Mouse (Mus musculus) erythroblast, embryonic 14.5 days (primary cell): ENCODE results near the gene Cgrrf1.

Experiments
- GATA1 ChIP-seq: IDR thresholded peaks from 2 replicates; pipeline ENCODE4 v1.6.1; 2012; ENCODE audit warnings: low read length, inconsistent platforms, mixed read lengths
- TAL1 ChIP-seq: IDR thresholded peaks from 3 replicates; pipeline ENCODE4 v1.6.1; 2012; ENCODE audit warnings: low read length, inconsistent platforms, mixed read lengths

DNA sequence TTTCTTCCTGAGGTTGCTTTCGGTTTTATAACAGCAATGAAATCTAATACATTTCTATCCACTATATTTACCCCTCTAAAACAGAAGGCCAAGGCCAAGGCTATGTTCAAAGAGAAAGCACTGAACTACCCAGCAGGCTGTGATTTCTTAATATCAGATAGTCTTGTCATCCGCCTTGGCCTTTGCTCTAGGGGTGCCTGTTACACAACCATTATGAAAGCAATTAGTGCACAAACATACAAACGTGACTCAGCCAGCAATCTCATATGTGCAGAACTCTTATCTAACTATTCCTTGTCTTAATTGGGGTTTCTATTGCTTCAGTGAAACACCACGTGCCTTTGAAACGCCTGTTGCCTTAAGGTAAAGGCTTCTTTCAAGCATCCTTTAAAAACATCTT, 37.8 kb upstream of the Cgrrf1 start:
- TF ChIP-seq TAL1 (no peak), GATA1 (no peak)
